Mouse (Mus musculus) heart, embryonic 15.5 days (tissue): Measurements from ENCODE around the gene E130308A19Rik. TPM values are rescaled to one million over a fixed set of nuclear protein-coding genes. Genes with fewer than 3 reads are reported as not detected.
"Not testable (repeated sequence)": the region's sequence is repeated elsewhere in the genome, so short reads cannot be mapped to it uniquely, and the experiment has no call there.

Experiments
- ATAC-seq: fragments of 200-750 bp; cut with Nextera tagmentation; replicated peaks from 2 replicates; pipeline ENCODE4 v1.8.0; 2017; ENCODE audit warnings: low read depth, moderate TSS enrichment; ENCODE audit not compliant: insufficient number of reproducible peaks, insufficient read depth, low FRiP score
- H3K27ac ChIP-seq: fragments of 300-500 bp; sonication (generic); 2 replicates; pipeline ENCODE4 v1.5.1; 2015; ENCODE audit warnings: mild to moderate bottlenecking, inconsistent platforms
- H3K27me3 ChIP-seq: fragments of 300-500 bp; sonication (generic); 2 replicates; pipeline ENCODE4 v1.6.1; 2015; ENCODE audit warnings: inconsistent platforms
- H3K36me3 ChIP-seq: fragments of 300-500 bp; sonication (generic); 2 replicates; pipeline ENCODE4 v1.6.1; 2015; ENCODE audit warnings: mild to moderate bottlenecking, inconsistent platforms
- H3K4me1 ChIP-seq: fragments of 300-500 bp; sonication (generic); replicated peaks from 2 replicates; pipeline ENCODE4 v1.6.1; 2015; ENCODE audit warnings: inconsistent platforms
- H3K4me2 ChIP-seq: fragments of 300-500 bp; sonication (generic); 2 replicates; pipeline ENCODE4 v1.6.1; 2015; ENCODE audit warnings: inconsistent platforms, mild to moderate bottlenecking, moderate library complexity
- H3K4me3 ChIP-seq: fragments of 300-500 bp; sonication (generic); 2 replicates; pipeline ENCODE4 v1.5.1; 2015; ENCODE audit warnings: mild to moderate bottlenecking, inconsistent platforms
- H3K9ac ChIP-seq: fragments of 300-500 bp; sonication (generic); 2 replicates; pipeline ENCODE4 v1.6.1; 2015; ENCODE audit warnings: mild to moderate bottlenecking, inconsistent platforms
- H3K9me3 ChIP-seq: fragments of 300-500 bp; sonication (generic); replicated peaks from 2 replicates; pipeline ENCODE4 v1.6.1; 2016; ENCODE audit warnings: inconsistent platforms
- WGBS: fragments of 180-500 bp; shearing (Covaris S2); methylation state at CpG from one replicate; pipeline ENCODE4 v1.1.7; 2015; ENCODE audit warnings: mixed read lengths; 5-methylcytosine and 5-hydroxymethylcytosine counted together
- polyA plus RNA-seq: library from polyadenylated mRNA; unstranded; fragments of >200 nt; fragmentation: Nextera tagmentation; extraction: Ambion mirVana; gene quantifications from 2 replicates; pipeline ENCODE4 v1.2.1, GENCODE M21; 2015

Gene E130308A19Rik
- polyA plus RNA-seq, 1 experiment from 2014 or later = 17.3 TPM

DNA sequence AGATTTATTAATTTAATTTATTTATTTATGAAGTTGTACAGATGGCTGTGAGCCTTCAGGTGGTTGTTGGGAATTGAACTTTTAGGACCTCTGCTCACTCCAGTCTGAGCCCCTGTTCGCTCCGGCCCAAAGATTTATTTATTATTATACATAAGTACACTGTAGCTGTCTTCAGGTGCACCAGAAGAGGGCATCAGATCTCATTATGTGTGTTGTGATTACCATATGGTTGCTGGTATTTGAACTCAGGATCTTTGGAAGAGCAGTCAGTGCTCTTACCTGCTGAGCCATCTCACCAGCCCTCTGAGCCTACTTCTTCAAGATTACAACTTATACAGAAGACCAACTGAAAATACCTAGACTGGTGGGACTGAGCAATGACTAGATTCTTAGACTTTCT lies 167.6 kb downstream of the E130308A19Rik start:
- not testable (repeated sequence) for ATAC-seq, H3K27ac ChIP-seq, H3K9me3 ChIP-seq, H3K4me3 ChIP-seq, H3K9ac ChIP-seq, H3K36me3 ChIP-seq, H3K4me1 ChIP-seq, H3K27me3 ChIP-seq, H3K4me2 ChIP-seq
- WGBS = 73% methylated on average over 2 of the region's 2 CpGs

DNA sequence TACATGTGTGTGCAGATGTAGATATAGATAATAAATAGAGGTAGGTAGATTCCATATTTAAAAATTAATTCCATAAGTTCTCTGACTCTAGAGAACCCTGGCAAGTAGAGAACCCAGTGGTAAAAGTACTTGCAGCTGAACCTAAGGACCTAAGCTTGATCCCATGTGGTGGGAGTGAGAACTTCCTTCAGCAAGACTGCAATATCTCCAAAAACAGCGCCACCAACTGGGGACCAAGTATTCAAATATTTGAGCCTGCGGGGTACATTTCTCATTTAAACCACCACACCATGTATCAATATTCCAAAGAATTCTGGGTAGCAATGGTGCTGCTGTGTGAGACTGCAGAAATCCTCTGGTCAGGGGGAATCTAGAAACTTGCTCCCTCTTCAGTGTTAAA lies 168.1 kb downstream of the E130308A19Rik start:
- Histone ChIP-seq H3K4me2 (no peak overlapping the region), H3K4me3 (no peak overlapping the region), H3K4me1 (no peaks in the 10 kb centered on the region), H3K9ac (no peak overlapping the region), H3K27ac (no peak overlapping the region), H3K36me3 (no peaks in the 10 kb centered on the region), H3K9me3 (no peaks in the 10 kb centered on the region), H3K27me3 (no peaks in the 10 kb centered on the region)
- ATAC-seq = no peak
- WGBS = 77% methylated on average over 2 of the region's 2 CpGs

DNA sequence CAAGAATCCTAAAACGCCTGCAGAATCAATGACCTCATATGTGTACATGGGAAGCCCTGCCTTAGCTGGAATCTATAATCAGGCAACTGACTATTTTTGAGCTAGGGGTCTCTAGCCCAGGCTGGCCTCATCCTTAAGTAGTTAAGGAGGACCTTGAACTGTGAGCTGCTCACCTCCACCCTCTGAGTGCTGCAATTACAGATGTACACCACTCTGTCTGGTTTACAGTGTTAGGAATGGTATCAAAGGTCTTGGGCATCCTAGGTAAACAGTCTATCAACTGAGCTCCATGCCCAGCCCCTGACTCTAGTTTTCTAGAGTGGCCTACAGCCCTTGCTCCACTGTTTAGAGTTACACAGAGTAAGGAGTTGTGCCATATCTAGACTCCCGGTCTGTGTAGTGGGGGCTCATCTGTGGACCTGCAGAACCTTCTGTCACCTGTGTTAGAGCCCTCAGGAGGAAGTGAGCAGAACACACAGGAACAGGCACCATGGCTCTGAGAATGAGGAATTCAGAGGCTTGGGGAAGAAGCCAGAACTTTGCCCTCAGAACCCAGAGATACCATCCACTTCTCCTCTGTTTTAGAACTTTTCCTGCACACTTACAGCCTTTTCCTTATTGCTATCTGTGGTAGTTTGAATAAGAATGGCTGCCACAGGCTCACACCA lies 169.9 kb downstream of the E130308A19Rik start:
- Histone ChIP-seq H3K4me2 (no peak overlapping the region), H3K9ac (no peak overlapping the region), H3K4me3 (no peak overlapping the region), H3K9me3 (no peaks in the 10 kb centered on the region), H3K4me1 (no peaks in the 10 kb centered on the region), H3K36me3 (no peaks in the 10 kb centered on the region), H3K27ac (no peak overlapping the region), H3K27me3 (no peaks in the 10 kb centered on the region)
- 76% methylated on average over 2 of the region's 2 CpGs for WGBS
- no peak for ATAC-seq

DNA sequence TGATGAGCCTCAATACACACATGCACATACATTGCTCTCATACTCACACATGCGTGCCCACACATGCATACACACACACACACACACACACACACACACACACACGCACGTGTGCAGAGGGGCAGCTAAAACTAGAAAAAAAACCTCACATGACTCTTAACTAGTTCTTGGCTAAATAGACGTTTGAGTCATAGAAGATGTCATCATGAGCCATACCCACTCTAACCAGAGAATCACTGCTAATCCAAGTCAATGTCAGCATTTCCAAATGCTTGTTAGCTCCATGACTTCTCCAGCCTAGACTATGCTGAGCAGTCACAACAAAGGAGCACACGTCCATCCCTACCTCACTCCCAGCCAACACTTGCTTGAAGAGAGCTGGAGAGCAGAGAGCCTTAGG lies 174.2 kb downstream of the E130308A19Rik start:
- no peak overlapping the region for H3K4me3 ChIP-seq
- H3K9me3 ChIP-seq = no peaks in the 10 kb centered on the region
- H3K36me3 ChIP-seq = no peaks in the 10 kb centered on the region
- ATAC-seq = no peak
- no peak overlapping the region for H3K9ac ChIP-seq
- WGBS = 78% methylated on average over 5 of the region's 5 CpGs
- peaks cover 4% of the 10 kb centered on the region for H3K4me1 ChIP-seq
- no peak overlapping the region for H3K27ac ChIP-seq
- H3K27me3 ChIP-seq = no peaks in the 10 kb centered on the region
- H3K4me2 ChIP-seq = no peak overlapping the region

DNA sequence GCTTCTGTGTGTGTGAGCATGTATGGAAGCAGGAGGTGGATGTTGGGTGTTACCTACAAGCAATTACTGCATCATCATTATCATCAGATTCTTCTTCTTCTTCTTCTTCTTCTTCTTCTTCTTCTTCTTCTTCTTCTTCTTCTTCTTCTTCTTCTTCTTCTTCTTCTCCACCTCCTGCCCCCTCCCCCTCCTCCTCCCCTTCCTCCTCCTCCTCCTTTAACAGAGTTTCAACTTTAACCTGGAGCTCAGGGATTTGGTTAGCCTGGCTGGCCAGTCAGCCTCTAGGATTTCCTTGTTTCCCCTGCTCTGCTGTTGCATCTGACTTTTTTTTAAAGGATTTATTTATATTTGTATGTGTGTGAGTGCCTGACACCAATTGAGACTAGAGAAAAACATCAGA lies 175.5 kb downstream of the E130308A19Rik start, which contains the start of gene Inip:
Inip (minus strand) TSS at position 101 of the 400 bp plus-strand sequence.
- H3K27ac ChIP-seq = no peak within 1 kb of the TSS
- no peak within 1 kb of the TSS for H3K4me2 ChIP-seq

DNA sequence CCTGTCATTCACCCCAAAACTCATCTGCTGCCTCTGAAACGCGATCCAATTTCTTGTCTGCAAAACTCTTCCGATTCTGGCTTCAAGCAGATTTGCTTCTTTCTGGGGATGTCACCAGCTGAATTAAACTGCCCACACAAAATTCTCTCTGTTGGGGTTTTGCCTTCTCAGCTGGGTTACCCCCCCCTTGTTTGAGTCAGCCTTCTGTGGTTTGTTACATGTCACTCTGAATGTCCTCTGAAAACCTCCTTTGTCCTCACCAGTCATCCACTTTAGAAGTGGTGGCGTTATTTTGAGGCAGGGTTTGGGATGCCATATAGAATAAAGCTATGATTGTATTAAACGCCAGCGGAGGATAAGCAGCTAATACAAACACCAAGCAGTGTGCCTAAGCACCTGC lies 176.1 kb downstream of the E130308A19Rik start:
- H3K4me2 ChIP-seq = no peak overlapping the region
- peaks cover 10% of the 10 kb centered on the region for H3K4me1 ChIP-seq
- no peaks in the 10 kb centered on the region for H3K27me3 ChIP-seq
- H3K36me3 ChIP-seq = no peaks in the 10 kb centered on the region
- H3K9ac ChIP-seq = no peak overlapping the region
- H3K4me3 ChIP-seq = no peak overlapping the region
- no peaks in the 10 kb centered on the region for H3K9me3 ChIP-seq
- no peak for ATAC-seq
- no peak overlapping the region for H3K27ac ChIP-seq
- WGBS = 65% methylated on average over 6 of the region's 6 CpGs

More for the DNA sequence above, 175.5 kb downstream of the E130308A19Rik start, which contains the start of gene Inip:
- H3K9me3 ChIP-seq = no peaks in the 10 kb centered on the region
- no peak for ATAC-seq
- H3K36me3 ChIP-seq = no peaks in the 10 kb centered on the region
- H3K4me3 ChIP-seq = no peak within 1 kb of the TSS
- H3K27me3 ChIP-seq = no peaks in the 10 kb centered on the region
- H3K4me1 ChIP-seq = peaks cover 5% of the 10 kb centered on the region
- no peak within 1 kb of the TSS for H3K9ac ChIP-seq

DNA sequence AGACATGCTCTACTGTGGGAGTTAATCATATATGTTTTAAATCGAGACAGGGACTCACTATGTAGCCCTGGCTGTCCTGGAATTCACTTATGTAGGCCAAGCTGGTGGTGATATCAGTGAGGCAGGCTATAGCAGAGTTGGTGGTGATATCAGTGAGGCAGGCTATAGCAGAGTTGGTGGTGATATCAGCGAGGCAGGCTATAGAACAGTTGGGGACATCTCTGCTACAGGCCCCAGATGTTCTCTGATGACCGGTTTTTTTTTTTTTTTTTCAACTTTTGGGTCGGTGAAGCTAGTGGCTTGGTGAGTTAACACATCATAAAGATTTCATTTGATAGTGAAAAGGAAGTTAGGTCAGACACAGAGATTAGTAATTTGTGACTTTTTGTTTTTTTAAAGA lies 176.8 kb downstream of the E130308A19Rik start:
- no peak overlapping the region for H3K4me3 ChIP-seq
- H3K27me3 ChIP-seq = no peaks in the 10 kb centered on the region
- no peak overlapping the region for H3K4me2 ChIP-seq
- no peaks in the 10 kb centered on the region for H3K36me3 ChIP-seq
- H3K9me3 ChIP-seq = no peaks in the 10 kb centered on the region
- ATAC-seq = no peak
- H3K4me1 ChIP-seq = peaks cover 16% of the 10 kb centered on the region
- H3K9ac ChIP-seq = no peak overlapping the region
- WGBS = 54% methylated on average over 4 of the region's 4 CpGs
- H3K27ac ChIP-seq = no peak overlapping the region

DNA sequence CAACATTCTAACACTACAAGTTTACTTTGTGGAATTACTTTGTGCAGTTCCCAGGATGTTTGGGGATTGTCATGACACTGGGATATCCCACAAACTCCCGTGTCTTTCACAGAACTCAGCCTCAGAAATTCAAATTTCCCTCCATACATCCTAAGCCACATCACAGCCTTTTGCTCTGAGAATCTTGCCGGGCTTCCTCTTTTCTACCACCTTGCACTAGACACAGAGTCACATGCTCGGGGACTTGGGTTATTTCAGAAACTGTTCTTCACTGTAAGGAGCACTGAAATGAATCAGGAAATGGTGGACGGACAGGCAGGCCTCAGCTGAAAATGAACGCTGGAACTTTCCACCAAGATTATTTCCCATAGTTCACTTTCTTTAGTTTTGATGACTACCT lies 177.3 kb downstream of the E130308A19Rik start:
- H3K27me3 ChIP-seq = no peaks in the 10 kb centered on the region
- 74% methylated on average over 5 of the region's 5 CpGs for WGBS
- no peaks in the 10 kb centered on the region for H3K9me3 ChIP-seq
- H3K36me3 ChIP-seq = no peaks in the 10 kb centered on the region
- H3K9ac ChIP-seq = no peak overlapping the region
- ATAC-seq = no peak
- H3K4me2 ChIP-seq = no peak overlapping the region
- H3K4me1 ChIP-seq = peaks cover 18% of the 10 kb centered on the region
- no peak overlapping the region for H3K27ac ChIP-seq
- no peak overlapping the region for H3K4me3 ChIP-seq

DNA sequence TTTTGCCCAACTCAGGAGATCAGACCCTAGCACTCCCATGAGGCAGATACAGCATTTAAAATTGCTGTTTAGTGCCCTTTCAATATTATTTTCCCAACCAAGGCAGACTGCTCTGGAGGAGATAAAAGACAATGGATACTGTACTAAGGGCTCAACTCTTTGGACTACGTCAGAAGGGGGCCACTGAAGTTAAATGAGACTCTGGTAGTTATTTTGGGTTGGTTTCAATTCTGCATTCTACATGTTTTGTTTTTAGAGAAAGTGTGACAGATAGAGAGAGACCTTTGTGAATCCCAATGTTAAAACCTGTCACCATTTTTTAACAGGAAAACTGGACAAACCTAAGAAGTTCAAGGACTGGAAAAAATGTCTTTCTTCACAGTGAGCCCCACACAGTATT lies 178.7 kb downstream of the E130308A19Rik start:
- Histone ChIP-seq H3K9ac (peak overlapping the region; percentile 86), H3K27me3 (no peaks in the 10 kb centered on the region), H3K27ac (peak overlapping the region; percentile 85), H3K9me3 (no peaks in the 10 kb centered on the region), H3K4me1 (peaks cover 21% of the 10 kb centered on the region), H3K4me3 (peak overlapping the region; percentile 95), H3K36me3 (no peaks in the 10 kb centered on the region), H3K4me2 (peak overlapping the region; percentile 94)
- ATAC-seq = no peak
- WGBS = 67% methylated on average over 1 of the region's 1 CpGs

DNA sequence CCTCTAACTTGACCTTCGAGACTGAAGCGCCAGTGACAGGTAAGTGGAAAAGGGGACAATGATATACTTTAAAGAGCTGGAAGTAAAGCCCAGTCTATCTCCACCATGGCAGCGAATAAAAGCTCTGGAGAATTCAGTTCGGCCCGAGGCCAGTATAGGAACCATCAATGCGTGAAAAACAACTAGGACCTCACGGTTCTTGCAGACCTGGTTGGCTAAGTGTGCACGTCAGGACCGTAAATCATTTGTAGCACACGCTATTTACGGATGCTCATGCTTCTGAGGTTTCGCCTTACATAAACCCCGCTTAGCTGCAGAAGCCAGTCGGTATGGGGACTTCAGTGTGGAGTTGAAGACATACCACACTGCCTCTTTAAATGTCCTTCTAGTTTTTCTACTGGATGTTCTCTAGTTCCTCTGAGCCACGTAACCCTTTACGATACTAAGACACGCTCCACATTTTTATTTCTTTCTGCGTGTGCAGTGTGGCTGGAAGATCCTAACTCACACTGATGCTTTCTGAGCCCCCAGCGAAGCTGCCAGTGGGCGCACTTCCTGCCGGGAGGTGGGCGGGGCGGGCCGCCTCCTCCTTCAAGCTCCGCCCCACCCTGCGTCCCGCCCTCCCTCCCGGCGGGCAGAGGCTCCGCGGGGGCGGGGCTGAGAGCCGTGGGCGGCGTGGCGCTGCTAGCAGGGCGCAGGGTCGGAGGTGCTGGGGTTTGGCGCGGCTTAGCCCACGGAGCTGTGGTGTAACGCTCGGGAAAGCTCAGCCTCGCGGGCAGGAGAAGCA lies 179.4 kb downstream of the E130308A19Rik start, which contains the start of gene Snx30:
Snx30 (plus strand) TSS at position 660 of the 787 bp plus-strand sequence.
- Histone ChIP-seq H3K4me3 (peak within 1 kb of the TSS; percentile 95), H3K4me1 (peaks cover 21% of the 10 kb centered on the region), H3K27ac (peak within 1 kb of the TSS; percentile 85), H3K9ac (peak within 1 kb of the TSS; percentile 86), H3K9me3 (no peaks in the 10 kb centered on the region), H3K36me3 (no peaks in the 10 kb centered on the region), H3K4me2 (peak within 1 kb of the TSS; percentile 94), H3K27me3 (no peaks in the 10 kb centered on the region)
- peak; percentile 94 for ATAC-seq
- 3% methylated on average over 45 of the region's 45 CpGs for WGBS

DNA sequence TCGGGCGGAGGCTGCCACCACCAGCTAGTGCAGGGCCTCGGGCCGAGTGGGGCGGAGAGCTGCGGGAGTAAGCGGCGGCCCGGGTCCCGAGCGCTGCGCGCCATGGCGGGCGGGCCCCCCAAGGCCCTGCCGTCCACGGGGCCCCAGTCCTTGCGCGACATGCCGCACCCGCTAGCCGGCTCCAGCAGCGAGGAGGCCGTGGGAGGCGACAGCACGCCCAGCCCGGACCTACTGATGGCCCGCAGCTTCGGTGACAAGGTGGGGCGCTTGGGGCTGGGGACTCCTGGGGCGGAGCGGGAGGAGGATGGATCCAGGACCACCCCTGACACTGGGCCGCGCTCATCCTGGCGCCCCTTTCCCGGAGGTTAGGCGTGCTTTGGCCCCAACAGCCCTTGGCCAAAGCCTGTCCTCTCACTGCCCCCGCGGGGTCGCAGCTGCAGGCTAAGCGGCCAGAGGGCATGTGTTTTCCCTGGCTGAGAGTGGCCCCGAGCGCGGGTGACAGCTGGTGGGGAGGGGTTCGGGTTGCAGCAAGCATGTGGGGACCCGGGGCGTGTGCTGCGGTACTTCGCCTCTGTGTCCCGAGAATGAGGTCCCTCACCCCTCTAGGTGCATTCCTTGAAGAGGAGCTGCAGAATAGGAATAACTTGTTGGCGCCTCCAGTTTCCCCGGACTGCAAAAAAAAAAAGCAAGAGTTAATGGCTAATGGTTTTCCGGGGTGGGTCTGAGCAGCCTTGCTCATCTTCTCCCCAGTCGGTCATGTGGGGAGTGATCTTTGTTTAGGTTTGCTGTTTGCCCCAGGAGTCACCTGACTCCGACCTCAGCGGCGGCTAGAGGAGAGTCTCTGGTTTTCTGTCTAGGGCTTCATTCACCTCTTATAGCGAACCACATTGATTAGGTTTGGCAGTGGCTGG lies 180.2 kb downstream of the E130308A19Rik start:
- peak; percentile 56 for ATAC-seq
- under 1% methylated on average over 52 of the region's 58 CpGs for WGBS
- Histone ChIP-seq H3K4me1 (peaks cover 21% of the 10 kb centered on the region), H3K36me3 (no peaks in the 10 kb centered on the region), H3K27ac (peak overlapping the region; percentile 85), H3K9me3 (no peaks in the 10 kb centered on the region), H3K9ac (peak overlapping the region; percentile 86), H3K4me3 (peak overlapping the region; percentile 95), H3K4me2 (peak overlapping the region; percentile 94), H3K27me3 (no peaks in the 10 kb centered on the region)
